Mouse (Mus musculus) thymus, adult 2 months (tissue): ENCODE measurements at regions not wholly inside any gene's neighbourhood (a gene's known extent, or its start where the extent isn't known, plus 50 kb on each side); places are given as distances from the start of the nearest gene placed in this dataset.

ENCODE experiments used
- CTCF ChIP-seq: fragments of 200-500 bp; IDR thresholded peaks from 2 replicates; pipeline ENCODE4 v1.5.1; 2012; ENCODE audit warnings: mild to moderate bottlenecking, control low read depth, low read length, moderate library complexity, borderline replicate concordance; ENCODE audit not compliant: control insufficient read depth, poor library complexity, insufficient read depth; ENCODE audit errors: extremely low read depth
- POLR2A ChIP-seq: fragments of 200-500 bp; IDR thresholded peaks from 2 replicates; pipeline ENCODE4 v1.6.1; 2012; ENCODE audit warnings: mild to moderate bottlenecking, low read length, control low read depth, moderate library complexity; ENCODE audit not compliant: control insufficient read depth, poor library complexity, insufficient read depth; ENCODE audit errors: extremely low read depth

- no peak for TF ChIP-seq POLR2A
- TF ChIP-seq CTCF: no peak
Observed at GRCm38 (mm10) chr17:87532158-87532545, 85.4 kb upstream of the Calm2 start.
